Mouse (Mus musculus) lung, adult 2 months (tissue): Measurements from ENCODE around the gene Mas1.

Source experiments
- CTCF ChIP-seq: fragments of 200-500 bp; IDR thresholded peaks from 2 replicates; pipeline ENCODE4 v1.5.1; 2011; ENCODE audit warnings: mild to moderate bottlenecking, low read length, control low read depth; ENCODE audit not compliant: insufficient read depth
- POLR2A ChIP-seq: fragments of 200-500 bp; IDR thresholded peaks from 2 replicates; pipeline ENCODE4 v1.6.1; 2011; ENCODE audit warnings: low read depth, mild to moderate bottlenecking, control low read depth, low read length, borderline replicate concordance; ENCODE audit errors: extremely low read depth

GRCm38 (mm10) chr17:12793660-12794406 lies 74.1 kb downstream of the Mas1 start:
- TF ChIP-seq POLR2A, result no peak
- TF ChIP-seq CTCF, result no peak
